Mouse (Mus musculus) adrenal gland, postnatal 36 days (tissue): ENCODE data around the gene Pip4k2a. TPM values are rescaled to one million over a fixed set of nuclear protein-coding genes. Genes with fewer than 3 reads are reported as not detected.

ENCODE experiments used
- DNase-seq, 2 experiments: peaks; one replicate each; pipeline ENCODE4 v3.0.0; 2021; ENCODE audit warnings: mixed read lengths in 1 of 2
- total RNA-seq, 2 experiments: library from RNA; stranded (reverse); gene quantifications; 2 replicates each; pipeline ENCODE4 v1.2.3; 2021

The Pip4k2a gene
- total RNA-seq, 2 experiments from 2014 or later = 30.1 to 36.7 TPM

DNA sequence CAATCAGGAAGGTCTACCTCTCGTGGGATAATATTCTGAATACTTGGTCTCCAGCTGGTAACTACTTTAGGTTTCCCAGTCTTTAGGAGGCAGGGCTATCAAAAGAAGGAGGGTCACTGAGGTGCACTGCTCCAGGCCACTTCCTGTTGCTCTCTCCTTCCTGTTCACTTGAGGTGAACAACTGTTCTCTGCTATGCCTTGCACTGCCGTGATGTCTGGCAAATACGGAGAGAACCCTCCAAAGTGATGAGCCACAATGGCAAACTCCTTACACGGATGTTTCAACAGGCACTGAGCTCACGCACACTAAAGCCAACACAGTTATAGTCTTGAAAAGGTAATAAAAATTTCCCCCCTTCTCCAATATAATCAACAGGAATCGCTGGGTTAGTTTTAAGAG lies 15.3 kb downstream of the Pip4k2a start:
- DNase-seq = no peak

DNA sequence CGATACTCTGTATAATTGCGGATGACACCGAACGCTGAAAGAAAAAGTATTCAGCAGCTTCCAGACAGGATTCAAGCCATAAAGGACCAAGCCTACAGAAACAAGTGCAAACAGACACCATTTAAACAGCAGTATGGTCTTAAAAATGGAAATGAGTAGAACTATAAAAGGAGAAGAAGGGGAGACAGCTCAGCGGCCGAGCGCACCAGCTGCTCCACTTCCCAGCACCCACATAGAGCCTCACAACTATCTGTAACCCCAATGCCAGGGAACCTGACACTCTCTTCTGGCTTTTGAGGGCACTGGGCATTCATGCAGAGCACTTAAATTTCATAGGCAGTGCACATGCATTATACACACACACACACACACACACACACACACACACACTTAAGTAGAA lies 18.3 kb downstream of the Pip4k2a start:
- no peak for DNase-seq

DNA sequence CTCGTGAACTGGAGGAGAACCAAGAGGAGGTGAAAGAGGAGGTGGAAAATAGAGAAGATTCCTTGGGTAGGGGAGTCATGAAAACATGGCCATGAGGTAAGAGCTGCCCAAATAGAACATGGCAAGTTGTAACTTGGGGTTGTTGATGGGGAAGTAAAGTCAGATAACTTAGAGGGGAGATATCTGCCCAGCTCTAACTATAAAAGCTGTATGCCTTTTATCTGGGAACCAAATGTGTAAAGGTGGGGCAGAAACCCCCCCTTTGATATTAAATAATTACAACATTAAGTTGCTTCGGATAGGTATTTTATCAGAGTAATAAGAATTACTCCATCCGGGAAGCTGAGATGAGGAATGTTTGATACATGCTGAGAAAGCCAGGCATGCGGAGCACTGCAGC lies 18.9 kb downstream of the Pip4k2a start:
- no peak for DNase-seq

DNA sequence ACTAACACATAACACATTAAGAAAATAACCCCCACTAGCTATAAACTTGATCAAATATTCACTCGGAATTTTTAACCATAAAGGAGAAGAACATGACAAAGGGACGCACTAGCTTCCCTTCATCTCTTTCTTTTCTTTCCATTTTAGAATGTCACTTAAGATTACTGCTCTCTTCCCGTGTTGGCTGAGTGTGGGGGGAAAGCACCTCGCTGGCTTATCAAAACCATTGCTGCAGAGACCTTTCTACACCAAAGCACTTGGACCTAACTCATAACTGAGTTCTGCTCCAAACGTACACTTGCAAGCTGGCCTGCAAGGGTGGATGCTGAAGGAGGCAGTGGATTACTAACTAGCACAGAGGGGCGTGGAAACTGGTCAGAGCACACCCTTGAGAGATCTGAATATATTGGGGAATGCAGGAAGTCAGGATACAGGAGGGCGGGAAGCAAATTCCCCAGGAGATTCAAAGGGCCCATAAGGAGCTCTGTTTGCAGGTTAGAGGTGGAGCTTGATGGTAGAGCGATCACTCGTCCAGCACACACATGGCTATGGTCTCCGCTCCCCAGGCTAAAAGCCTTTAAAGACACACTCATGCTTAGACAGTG lies 20.6 kb downstream of the Pip4k2a start:
- DNase-seq = no peak

DNA sequence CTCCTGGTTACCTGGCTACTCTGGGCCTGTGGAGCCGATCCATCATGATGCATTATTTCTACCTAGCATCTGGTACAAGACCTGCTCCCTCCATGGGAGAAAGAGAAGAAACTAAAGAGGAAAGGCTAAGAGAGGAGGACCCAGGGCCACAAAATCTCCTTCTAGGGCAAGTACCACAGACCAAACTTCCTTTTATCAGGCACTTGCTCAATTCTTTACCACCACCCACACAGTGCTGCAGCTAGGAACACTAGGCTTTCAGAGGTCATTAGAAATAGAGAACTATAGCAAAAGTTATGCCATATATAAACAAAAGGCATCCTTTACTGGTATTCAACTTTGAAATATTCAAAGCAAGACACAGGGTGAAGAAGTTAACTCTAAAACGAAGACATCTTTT lies 21.8 kb downstream of the Pip4k2a start:
- DNase-seq = no peak

DNA sequence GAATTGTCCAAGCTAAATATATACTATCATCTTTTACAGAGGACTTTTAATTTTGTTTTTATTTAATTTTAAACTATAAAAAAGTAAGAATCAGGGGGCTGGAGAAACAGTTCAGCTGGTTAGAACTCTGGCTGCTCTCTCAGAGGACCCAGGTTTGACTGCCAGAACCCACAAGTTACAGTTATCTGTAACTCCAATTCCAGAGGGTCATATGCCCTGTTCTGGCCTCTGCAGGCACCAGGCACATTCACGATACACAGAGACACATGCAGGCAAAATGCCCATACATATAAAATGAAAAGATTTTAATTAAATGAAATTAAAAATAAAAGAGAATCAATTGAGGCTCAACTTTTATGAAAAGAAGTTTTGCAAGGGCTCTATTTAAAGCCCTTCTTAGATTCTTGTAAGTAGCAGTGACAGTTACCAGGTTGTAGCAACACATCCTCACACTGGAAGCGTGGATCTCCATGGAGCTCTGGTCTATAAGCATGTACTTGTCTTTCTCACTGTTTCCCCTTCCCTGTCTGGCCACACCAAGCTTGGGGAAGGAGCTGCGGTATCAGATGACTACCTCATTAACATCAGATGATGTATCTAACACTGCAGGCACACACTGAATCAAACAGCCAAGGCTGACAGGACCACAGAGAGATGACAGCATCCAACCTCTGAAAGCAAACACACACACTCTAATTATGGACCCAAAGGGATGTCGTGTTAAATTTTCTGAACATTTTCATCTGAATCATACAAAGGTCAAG lies 22.9 kb downstream of the Pip4k2a start:
- DNase-seq = no peak

DNA sequence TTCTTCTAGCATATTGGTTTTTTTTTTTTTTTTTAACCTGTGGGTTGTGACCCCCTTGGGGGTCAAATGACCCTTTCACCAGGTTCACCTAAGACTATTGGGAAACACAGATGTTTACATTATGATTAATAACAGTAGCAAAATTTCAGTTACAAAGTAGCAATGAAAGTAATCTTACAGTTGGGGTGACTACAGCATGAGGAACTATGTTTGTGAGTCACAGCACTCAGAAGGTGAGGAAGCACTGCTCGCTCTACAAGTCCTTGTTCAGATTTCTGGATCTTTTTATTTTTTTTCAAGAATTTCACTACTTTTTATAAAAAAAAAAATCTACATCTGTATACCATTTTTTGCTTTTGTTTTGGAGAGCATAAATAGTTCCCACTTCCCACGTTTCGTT lies 26.4 kb downstream of the Pip4k2a start:
- DNase-seq = no peak

DNA sequence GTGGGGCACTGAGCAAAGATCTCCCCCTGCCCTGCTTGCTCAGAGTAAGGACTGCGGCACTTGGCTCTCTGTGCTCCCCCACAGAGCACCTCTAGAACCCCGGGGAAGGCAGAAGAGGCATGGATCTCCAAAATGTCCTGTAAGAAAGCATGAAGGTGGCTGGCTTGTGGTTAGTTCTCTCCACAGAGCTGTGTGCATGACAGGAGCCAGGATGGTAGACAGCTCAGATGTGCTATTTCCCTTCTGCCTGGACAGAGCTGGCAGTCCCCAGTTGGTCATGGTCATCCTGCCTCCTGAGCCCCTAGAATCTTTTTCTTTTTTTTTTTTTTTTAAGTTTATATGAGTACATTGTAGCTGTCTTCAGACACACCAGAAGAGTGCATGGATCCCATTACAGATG lies 27.5 kb downstream of the Pip4k2a start:
- no peak for DNase-seq

DNA sequence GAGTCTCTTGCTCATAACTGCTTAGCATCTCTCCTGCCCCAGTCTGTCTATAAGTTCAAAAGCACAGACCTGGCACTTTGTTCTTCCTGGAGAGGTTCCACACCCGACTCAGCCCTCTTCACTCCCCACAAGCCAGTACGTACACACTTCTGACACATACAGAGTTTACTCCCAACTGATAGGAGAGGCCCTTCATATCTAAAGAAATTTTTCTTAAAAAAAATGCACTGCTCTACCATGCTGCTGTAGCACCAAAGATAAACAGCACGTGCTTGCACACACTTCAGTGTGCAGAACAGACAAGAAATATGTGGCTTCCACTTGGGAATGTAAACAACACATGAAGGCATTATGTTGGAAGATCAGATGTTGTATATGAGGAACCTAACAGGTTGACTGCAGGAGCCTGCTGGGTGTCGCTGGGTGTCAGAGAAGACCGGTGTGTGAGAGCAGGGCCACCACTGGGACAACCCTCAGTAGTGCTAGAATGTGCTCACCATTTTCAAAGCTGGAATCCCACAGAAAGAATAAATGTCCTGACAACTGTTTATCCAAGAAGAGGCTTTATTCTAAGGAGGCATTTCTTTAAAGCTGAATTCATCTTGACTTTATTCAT lies 28.8 kb downstream of the Pip4k2a start:
- no peak for DNase-seq

DNA sequence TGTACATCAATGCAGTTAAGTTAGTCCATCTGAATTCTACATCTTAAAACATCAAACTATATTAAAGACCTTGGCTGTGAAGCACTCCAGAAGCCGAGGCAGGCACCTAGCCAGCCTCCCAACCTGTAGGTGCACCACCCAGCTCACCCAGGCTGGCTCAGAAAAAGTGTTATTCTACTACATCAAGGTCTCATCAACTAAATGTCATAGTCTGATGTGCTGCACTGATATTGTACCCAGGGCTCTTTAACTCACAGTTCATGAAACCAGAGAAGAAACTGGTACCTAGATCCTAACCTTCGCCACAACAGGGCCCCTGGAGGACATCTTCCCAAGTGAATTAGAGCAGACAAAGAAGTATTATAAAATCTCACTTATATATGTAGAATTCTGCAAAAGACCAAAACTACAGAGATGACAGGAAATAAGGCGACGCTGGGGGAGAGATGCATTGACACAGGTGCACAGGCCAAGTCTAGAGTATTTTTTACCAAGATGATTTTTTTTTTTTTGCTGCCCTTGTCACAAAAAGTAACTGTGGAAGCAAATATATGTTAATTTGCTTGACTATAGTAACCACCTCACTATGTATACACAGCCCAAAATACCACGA lies 30.4 kb downstream of the Pip4k2a start:
- no peak for DNase-seq

DNA sequence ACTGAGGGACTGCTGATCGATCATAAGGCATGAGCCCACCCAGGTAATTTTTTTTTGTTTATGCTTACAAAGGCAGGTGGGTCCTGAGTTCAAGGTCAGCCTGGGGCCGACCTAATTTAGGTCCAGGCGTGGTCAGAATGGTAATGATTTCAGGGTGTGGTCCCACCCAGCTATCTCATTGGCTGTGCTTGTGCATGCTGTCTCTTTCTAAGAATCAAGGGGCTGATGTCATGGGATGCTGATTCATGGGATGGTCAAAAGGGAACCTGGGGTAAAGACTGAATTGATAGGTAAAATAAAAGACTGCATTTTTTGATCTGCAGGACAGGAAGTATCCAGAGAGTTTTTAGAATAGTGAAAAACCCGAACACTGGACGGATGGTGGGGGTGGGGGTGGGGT lies 31.4 kb downstream of the Pip4k2a start:
- no peak for DNase-seq

DNA sequence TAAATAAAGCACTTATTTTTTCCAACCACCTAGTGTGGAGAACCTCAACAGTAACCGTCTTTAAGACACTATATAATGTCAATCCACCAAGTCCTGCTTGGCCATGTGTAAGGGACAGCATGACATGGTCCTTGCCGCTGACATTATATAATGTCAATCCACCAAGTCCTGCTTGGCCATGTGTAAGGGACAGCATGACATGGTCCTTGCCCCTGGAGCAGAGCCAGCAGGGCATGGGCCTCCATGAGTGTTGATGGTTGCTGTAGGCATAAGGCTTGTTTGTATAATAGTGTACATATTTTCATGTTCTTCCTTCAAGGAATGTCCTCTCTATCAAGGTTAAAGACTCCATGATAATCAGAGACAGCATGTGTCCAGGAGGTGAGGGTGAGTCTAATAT lies 32.0 kb downstream of the Pip4k2a start:
- no peak for DNase-seq

DNA sequence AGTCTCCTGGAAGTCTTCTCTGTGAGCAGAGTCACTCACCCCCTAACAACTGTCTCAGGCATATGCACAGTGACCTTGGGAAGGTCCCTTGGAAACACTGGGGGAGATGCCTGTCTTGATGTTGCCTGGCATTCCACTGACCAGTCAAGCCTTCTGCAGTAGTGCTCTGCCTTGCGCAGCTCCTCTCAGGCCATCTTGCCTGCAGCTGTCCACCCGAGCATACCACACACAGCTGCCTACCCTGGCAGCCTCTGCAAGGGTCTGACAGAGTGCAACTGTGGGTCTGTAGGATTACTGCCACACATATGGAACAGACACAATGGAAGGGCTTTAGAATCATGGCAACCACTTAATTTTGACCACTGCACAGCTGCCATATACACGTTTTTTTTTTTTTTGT lies 32.8 kb downstream of the Pip4k2a start:
- no peak for DNase-seq

DNA sequence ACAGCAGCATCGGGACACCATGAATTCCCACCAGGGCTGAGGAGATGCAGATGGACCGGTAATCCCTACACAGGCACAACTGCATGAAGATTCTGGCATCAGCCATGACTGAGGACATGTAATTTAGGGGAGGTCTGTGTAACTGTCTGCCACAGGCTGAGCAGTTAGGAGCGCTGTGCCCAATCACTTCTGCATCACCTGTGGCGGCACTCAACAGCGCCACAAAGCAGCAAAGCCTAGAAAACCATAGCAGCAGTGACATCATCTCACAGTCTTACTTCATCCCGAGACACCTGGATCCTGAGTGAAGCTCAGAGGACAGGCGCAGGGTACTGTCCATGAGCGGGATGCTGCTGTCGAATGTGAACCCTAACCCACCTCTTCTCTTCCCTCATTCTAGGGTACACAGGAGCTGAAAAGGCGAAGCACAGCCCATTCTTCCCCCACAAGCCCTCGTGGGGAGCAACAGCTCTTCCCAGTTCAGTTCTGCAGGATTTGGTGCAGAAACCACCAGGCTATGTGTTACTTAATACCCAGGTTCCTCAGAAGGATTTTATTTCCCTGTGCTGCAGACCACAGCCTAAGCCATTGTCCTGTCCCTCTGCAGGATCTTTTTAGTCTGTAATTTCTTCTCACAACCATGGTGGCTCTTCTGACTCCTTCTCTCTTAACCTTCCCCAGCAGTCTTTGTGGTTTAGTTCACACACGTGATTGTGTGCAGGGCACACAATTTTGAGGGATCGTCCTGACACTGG lies 34.5 kb downstream of the Pip4k2a start:
- no peak for DNase-seq

DNA sequence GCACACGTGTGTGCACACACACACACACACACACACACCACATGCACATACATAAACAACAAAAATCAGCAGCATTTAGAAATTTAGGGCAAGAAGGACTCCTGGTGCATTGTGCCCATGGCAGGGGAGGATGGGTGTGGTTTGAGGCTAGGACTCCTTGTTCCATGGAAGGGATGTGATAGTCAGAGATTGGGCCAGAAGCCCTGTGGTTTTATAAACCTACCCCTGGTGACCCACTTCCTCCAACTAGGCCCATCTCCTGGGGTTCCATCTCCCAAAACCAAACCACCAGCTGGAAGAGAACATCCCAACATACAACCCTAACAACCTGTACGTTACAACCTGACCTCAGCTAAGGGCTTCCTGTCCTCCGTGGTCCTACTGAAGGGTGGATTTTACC lies 35.4 kb downstream of the Pip4k2a start:
- no peak for DNase-seq

DNA sequence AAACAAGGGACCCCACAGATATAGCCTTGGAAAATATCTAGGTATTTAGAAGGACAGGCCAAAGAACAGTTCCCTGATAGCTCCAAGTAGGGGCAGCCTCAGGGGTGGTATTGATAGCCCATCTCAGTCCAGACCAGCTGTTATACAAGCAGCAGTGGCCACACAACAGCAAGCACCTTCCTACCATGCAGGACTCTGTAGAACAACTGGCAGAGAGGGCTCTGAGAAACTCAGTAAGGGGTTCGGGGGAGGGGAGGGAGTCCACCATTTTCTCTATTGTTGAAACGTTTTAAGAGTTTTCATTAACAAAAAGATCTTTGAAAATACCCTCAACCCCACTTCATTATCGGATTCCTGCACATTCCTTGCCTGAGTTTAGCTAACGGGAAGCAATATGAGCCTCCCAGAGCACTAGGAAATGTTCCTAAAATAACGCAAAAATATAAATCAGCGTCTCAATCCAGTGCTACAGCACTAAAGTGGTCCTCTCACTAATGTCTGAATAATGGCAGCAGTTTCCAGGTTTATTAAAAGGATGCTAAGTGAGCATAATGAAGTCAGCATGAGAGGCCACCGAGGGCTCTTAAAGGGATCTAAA lies 37.5 kb downstream of the Pip4k2a start:
- no peak for DNase-seq

DNA sequence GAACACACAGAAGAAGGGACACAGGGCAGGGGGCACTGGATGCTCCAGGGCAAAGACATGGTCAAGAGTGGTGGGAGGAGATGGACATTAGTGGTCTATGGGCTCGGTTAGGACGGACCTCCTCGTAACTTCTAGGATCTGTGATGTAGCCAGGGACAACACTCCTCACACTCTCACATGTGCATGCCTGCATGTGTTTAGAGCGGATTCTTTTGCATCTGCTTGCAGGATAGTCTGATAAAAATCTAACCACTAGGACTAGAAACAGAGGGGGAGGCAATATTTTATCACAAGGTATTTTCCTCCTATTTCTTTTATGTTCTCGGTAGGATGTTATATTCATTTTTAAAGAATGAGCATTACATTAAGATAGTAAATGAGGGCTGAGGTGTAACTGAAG lies 38.4 kb downstream of the Pip4k2a start:
- no peak for DNase-seq

DNA sequence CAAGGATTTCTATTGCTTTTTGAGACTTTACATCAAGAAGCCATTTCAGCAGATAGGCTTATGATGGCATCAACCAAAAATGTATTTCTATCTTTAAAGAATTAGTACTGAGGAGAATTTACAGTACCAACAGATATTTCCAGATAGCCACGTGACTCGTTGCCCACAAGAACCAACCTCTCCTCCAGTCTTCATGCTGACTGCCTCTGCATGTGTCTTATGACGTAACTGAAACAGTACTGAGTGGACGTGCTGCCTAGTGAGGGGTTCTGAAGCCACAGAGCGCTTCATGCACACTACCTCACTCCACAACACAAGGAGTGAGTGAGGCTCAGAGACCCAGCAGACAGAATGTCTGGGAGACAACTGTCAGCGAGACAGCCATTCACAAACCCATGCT lies 38.9 kb downstream of the Pip4k2a start:
- no peak for DNase-seq

DNA sequence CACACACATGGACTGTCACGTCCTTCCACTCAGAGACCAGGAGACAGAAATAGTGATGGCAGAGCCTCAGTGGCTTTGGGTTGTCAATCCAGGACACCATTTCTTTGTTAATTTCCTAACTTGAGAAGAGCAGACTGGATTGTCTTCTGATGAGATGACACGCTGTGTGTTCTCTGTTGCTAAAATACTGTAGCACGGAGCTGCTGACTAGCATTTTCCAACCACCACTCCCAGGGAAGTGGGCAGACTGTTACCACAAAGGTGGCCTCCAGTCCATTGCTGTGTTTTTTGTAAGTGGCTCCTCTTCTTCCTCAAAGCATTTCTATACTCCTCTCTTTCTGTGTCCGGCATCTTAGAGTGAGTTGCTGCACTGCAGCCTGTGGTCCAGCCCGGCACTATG lies 39.4 kb downstream of the Pip4k2a start:
- DNase-seq = no peak

DNA sequence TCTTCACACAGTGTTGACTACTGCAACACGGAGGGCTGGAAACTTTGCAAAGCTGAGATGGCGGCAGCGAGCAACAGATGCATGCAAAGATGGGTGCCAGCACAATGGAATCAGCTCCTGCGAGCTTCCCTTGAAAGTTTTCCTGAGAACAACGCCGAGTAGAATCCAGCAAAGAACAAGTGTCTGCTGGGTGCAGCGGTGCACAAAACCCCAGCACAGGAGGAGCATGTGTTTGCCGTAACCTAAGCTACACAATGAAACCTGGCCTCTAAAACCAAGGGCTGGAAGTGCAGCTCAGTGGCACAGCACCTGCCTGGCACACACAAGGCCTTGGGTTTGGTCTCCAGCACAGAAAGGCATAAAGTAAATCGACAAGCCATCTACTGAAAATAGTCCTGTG lies 39.9 kb downstream of the Pip4k2a start:
- no peak for DNase-seq

DNA sequence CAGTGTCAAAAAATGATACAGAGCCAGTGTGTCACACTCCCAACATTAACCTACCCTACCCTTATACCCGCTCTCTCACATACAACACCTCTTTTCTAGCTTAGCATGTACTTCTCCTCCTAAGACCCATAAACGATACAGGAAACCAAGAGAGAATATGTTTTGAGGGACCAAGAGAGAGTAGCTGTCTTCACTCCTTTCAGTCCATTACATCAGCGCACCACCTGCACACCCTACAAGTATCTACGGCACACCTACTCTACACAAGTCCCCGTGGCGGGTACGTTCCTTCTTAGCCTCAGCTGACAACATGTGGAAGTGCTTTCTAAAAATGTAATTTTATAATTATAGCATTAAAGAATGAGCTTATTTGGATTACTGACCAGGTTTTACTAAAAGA lies 40.5 kb downstream of the Pip4k2a start:
- no peak for DNase-seq

DNA sequence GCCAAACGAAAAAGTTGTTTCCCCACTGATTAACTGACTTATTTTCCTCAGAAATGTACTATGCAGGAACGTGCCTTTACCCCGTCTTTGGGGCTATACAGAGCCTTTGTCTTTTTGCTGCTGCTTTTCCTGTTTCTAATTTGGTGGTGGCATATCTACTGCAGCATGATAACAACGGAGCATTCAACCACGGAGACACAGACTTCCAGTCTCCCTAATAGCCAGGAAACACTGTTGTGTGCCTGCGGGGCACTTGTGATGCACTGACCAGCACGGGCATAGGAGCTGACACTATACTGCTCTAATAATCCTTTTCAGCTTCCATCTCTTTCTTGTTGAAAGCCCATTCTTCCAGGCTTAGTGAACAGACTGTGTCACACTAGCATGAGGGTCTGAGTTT lies 41.0 kb downstream of the Pip4k2a start:
- DNase-seq = no peak
